Mouse (Mus musculus): ENCODE measurements around the gene Pde4d. TPM values are rescaled to one million over a fixed set of nuclear protein-coding genes. Genes with fewer than 3 reads are reported as not detected.

The Pde4d gene
- polyA plus RNA-seq, 1 experiment from 2014 or later: 8.7 TPM

- H3K27ac ChIP-seq (ENCODE audit: low read depth, low read length): no peak overlapping the region
- H3K27me3 ChIP-seq (ENCODE audit: control insufficient read depth, insufficient read depth, low read length): no peaks in the 10 kb centered on the region
- ATAC-seq (ENCODE audit: low FRiP score): no peak
- 79% methylated on average over 2 of the region's 2 CpGs for WGBS
- H3K4me1 ChIP-seq (ENCODE audit: control insufficient read depth, insufficient read depth, low read length): no peaks in the 10 kb centered on the region
- H3K36me3 ChIP-seq (ENCODE audit: control insufficient read depth, insufficient read depth, low read length): no peaks in the 10 kb centered on the region
- H3K9ac ChIP-seq (ENCODE audit: low read length): no peak overlapping the region
- no peak overlapping the region for H3K4me3 ChIP-seq (ENCODE audit: low read depth, low read length)
- H3K4me2 ChIP-seq: no peak overlapping the region
- DNase-seq (ENCODE audit: low spot score, missing footprints): no peak
- H3K9me3 ChIP-seq (ENCODE audit: control insufficient read depth, low read length): no peaks in the 10 kb centered on the region
Measured at GRCm38 (mm10) chr13:108630576-108630975, 180.8 kb downstream of the Pde4d start.

GRCm38 (mm10) chr13:108631222-108631621 lies 181.5 kb downstream of the Pde4d start:
- H3K27ac ChIP-seq (ENCODE audit: low read depth, low read length): no peak overlapping the region
- H3K27me3 ChIP-seq (ENCODE audit: control insufficient read depth, insufficient read depth, low read length): no peaks in the 10 kb centered on the region
- H3K36me3 ChIP-seq (ENCODE audit: control insufficient read depth, insufficient read depth, low read length): no peaks in the 10 kb centered on the region
- H3K9me3 ChIP-seq (ENCODE audit: control insufficient read depth, low read length): no peaks in the 10 kb centered on the region
- WGBS: 81% methylated on average over 3 of the region's 3 CpGs
- H3K4me1 ChIP-seq (ENCODE audit: control insufficient read depth, insufficient read depth, low read length): no peaks in the 10 kb centered on the region
- no peak for ATAC-seq (ENCODE audit: low FRiP score)
- no peak for DNase-seq (ENCODE audit: low spot score, missing footprints)
- H3K4me3 ChIP-seq (ENCODE audit: low read depth, low read length): no peak overlapping the region
- no peak overlapping the region for H3K9ac ChIP-seq (ENCODE audit: low read length)
- H3K4me2 ChIP-seq: no peak overlapping the region

DNA sequence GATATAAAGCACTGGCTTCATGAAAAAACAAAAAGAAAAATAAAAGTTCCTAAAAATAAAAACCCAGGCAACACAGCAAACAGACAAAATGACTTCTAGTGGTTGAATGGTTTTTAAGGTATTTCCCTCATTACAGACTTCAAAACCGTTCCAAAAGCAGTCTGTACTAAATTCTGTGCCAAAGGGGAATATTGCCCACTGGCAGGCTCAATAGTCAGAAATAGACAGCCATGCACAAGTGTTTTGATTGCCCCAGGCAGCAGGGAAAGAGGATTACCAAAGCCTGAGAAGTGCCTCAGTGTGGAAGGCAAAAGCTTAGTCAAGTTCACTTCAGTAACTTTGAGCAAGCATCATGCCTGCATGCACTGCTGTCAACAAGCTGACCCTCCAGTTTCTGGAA lies 186.8 kb downstream of the Pde4d start:
- Histone ChIP-seq H3K9me3 (ENCODE audit: control insufficient read depth, low read length) (no peaks in the 10 kb centered on the region), H3K9ac (ENCODE audit: low read length) (no peak overlapping the region), H3K27me3 (ENCODE audit: control insufficient read depth, insufficient read depth, low read length) (no peaks in the 10 kb centered on the region), H3K36me3 (ENCODE audit: control insufficient read depth, insufficient read depth, low read length) (no peaks in the 10 kb centered on the region), H3K27ac (ENCODE audit: low read depth, low read length) (no peak overlapping the region), H3K4me1 (ENCODE audit: control insufficient read depth, insufficient read depth, low read length) (no peaks in the 10 kb centered on the region), H3K4me2 (no peak overlapping the region), H3K4me3 (ENCODE audit: low read depth, low read length) (no peak overlapping the region)
- ATAC-seq (ENCODE audit: low FRiP score): no peak
- DNase-seq (ENCODE audit: low spot score, missing footprints): no peak
- WGBS: 82% methylated on average over 1 of the region's 1 CpGs

- no peaks in the 10 kb centered on the region for H3K36me3 ChIP-seq (ENCODE audit: control insufficient read depth, insufficient read depth, low read length)
- H3K9me3 ChIP-seq (ENCODE audit: control insufficient read depth, low read length): no peaks in the 10 kb centered on the region
- WGBS: 84% methylated on average over 5 of the region's 5 CpGs
- no peak overlapping the region for H3K4me3 ChIP-seq (ENCODE audit: low read depth, low read length)
- H3K27me3 ChIP-seq (ENCODE audit: control insufficient read depth, insufficient read depth, low read length): no peaks in the 10 kb centered on the region
- no peaks in the 10 kb centered on the region for H3K4me1 ChIP-seq (ENCODE audit: control insufficient read depth, insufficient read depth, low read length)
- H3K27ac ChIP-seq (ENCODE audit: low read depth, low read length): no peak overlapping the region
- no peak for DNase-seq (ENCODE audit: low spot score, missing footprints)
- no peak for ATAC-seq (ENCODE audit: low FRiP score)
- no peak overlapping the region for H3K4me2 ChIP-seq
- no peak overlapping the region for H3K9ac ChIP-seq (ENCODE audit: low read length)
Measured at GRCm38 (mm10) chr13:108642259-108642658, 192.5 kb downstream of the Pde4d start.

GRCm38 (mm10) chr13:108646801-108647200 lies 197.1 kb downstream of the Pde4d start:
- Histone ChIP-seq H3K36me3 (ENCODE audit: control insufficient read depth, insufficient read depth, low read length) (no peaks in the 10 kb centered on the region), H3K27me3 (ENCODE audit: control insufficient read depth, insufficient read depth, low read length) (no peaks in the 10 kb centered on the region), H3K4me2 (no peak overlapping the region), H3K9ac (ENCODE audit: low read length) (no peak overlapping the region), H3K4me3 (ENCODE audit: low read depth, low read length) (no peak overlapping the region), H3K9me3 (ENCODE audit: control insufficient read depth, low read length) (no peaks in the 10 kb centered on the region), H3K27ac (ENCODE audit: low read depth, low read length) (no peak overlapping the region), H3K4me1 (ENCODE audit: control insufficient read depth, insufficient read depth, low read length) (no peaks in the 10 kb centered on the region)
- DNase-seq (ENCODE audit: low spot score, missing footprints): no peak
- WGBS: 85% methylated on average over 6 of the region's 6 CpGs
- ATAC-seq (ENCODE audit: low FRiP score): no peak

GRCm38 (mm10) chr13:108647239-108647638 lies 197.5 kb downstream of the Pde4d start:
- H3K9me3 ChIP-seq (ENCODE audit: control insufficient read depth, low read length): no peaks in the 10 kb centered on the region
- WGBS: 90% methylated on average over 11 of the region's 11 CpGs
- H3K9ac ChIP-seq (ENCODE audit: low read length): no peak overlapping the region
- H3K27me3 ChIP-seq (ENCODE audit: control insufficient read depth, insufficient read depth, low read length): no peaks in the 10 kb centered on the region
- H3K4me2 ChIP-seq: no peak overlapping the region
- no peak overlapping the region for H3K27ac ChIP-seq (ENCODE audit: low read depth, low read length)
- DNase-seq (ENCODE audit: low spot score, missing footprints) (no peak), ATAC-seq (ENCODE audit: low FRiP score) (no peak)
- no peaks in the 10 kb centered on the region for H3K36me3 ChIP-seq (ENCODE audit: control insufficient read depth, insufficient read depth, low read length)
- no peaks in the 10 kb centered on the region for H3K4me1 ChIP-seq (ENCODE audit: control insufficient read depth, insufficient read depth, low read length)
- H3K4me3 ChIP-seq (ENCODE audit: low read depth, low read length): no peak overlapping the region

GRCm38 (mm10) chr13:108654026-108654723 lies 204.4 kb downstream of the Pde4d start:
- H3K36me3 ChIP-seq (ENCODE audit: control insufficient read depth, insufficient read depth, low read length): no peaks in the 10 kb centered on the region
- DNase-seq (ENCODE audit: low spot score, missing footprints) (no peak), ATAC-seq (ENCODE audit: low FRiP score) (no peak)
- no peak overlapping the region for H3K4me2 ChIP-seq
- H3K4me1 ChIP-seq (ENCODE audit: control insufficient read depth, insufficient read depth, low read length): no peaks in the 10 kb centered on the region
- no peak overlapping the region for H3K9ac ChIP-seq (ENCODE audit: low read length)
- WGBS: 84% methylated on average over 10 of the region's 10 CpGs
- no peaks in the 10 kb centered on the region for H3K9me3 ChIP-seq (ENCODE audit: control insufficient read depth, low read length)
- no peak overlapping the region for H3K4me3 ChIP-seq (ENCODE audit: low read depth, low read length)
- H3K27me3 ChIP-seq (ENCODE audit: control insufficient read depth, insufficient read depth, low read length): no peaks in the 10 kb centered on the region
- H3K27ac ChIP-seq (ENCODE audit: low read depth, low read length): no peak overlapping the region

- Histone ChIP-seq H3K9ac (ENCODE audit: low read length) (no peak overlapping the region), H3K27me3 (ENCODE audit: control insufficient read depth, insufficient read depth, low read length) (no peaks in the 10 kb centered on the region), H3K27ac (ENCODE audit: low read depth, low read length) (no peak overlapping the region), H3K4me2 (no peak overlapping the region), H3K4me1 (ENCODE audit: control insufficient read depth, insufficient read depth, low read length) (no peaks in the 10 kb centered on the region), H3K4me3 (ENCODE audit: low read depth, low read length) (no peak overlapping the region), H3K9me3 (ENCODE audit: control insufficient read depth, low read length) (no peaks in the 10 kb centered on the region), H3K36me3 (ENCODE audit: control insufficient read depth, insufficient read depth, low read length) (no peaks in the 10 kb centered on the region)
- no peak for DNase-seq (ENCODE audit: low spot score, missing footprints)
- no peak for ATAC-seq (ENCODE audit: low FRiP score)
Measured at GRCm38 (mm10) chr13:108666579-108666978, 216.8 kb downstream of the Pde4d start.

DNA sequence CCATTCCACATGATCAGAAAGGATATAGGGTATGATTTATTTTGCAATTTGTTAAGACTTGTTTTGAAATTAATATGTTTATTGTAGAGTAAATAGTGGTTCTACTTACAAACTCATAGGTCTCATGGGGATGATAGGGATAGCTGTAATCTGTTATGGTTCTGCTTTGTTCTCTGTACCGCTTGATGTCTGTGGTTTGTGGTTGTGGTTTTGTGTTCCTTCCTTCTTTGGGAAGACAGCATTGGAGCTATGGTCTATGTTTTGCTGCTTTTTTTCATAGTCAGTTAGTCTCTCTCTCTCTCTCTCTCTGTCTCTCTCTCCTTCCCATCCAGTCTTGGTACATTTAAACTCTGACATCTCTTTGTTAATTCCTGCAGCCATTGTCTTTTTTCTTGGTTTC lies 217.3 kb downstream of the Pde4d start:
- no peak overlapping the region for H3K4me2 ChIP-seq
- no peak overlapping the region for H3K27ac ChIP-seq (ENCODE audit: low read depth, low read length)
- DNase-seq (ENCODE audit: low spot score, missing footprints) (no peak), ATAC-seq (ENCODE audit: low FRiP score) (no peak)
- H3K9ac ChIP-seq (ENCODE audit: low read length): no peak overlapping the region
- no peak overlapping the region for H3K4me3 ChIP-seq (ENCODE audit: low read depth, low read length)
- no peaks in the 10 kb centered on the region for H3K27me3 ChIP-seq (ENCODE audit: control insufficient read depth, insufficient read depth, low read length)
- 94% methylated on average over 1 of the region's 1 CpGs for WGBS
- no peaks in the 10 kb centered on the region for H3K36me3 ChIP-seq (ENCODE audit: control insufficient read depth, insufficient read depth, low read length)
- H3K4me1 ChIP-seq (ENCODE audit: control insufficient read depth, insufficient read depth, low read length): no peaks in the 10 kb centered on the region
- no peaks in the 10 kb centered on the region for H3K9me3 ChIP-seq (ENCODE audit: control insufficient read depth, low read length)

All from midbrain, embryonic 11.5 days (tissue).